Mouse (Mus musculus) heart, embryonic 14.5 days (tissue): ENCODE results near the gene Slc25a13. TPM values are rescaled to one million over a fixed set of nuclear protein-coding genes. Genes with fewer than 3 reads are reported as not detected.

ENCODE experiments used
- ATAC-seq: fragments of 200-750 bp; cut with Nextera tagmentation; 2 replicates; pipeline ENCODE4 v1.8.0; 2017; ENCODE audit warnings: low read depth, moderate TSS enrichment; ENCODE audit not compliant: insufficient number of reproducible peaks, insufficient read depth, low FRiP score
- H3K27ac ChIP-seq, 2 experiments: fragments of 200-500 bp in 1 of 2; fragments of 300-500 bp in 1 of 2; sonication (generic) in 1 of 2; replicated peaks in 1 of 2; 2 replicates each; pipeline ENCODE4 v1.5.1; 2012 to 2014; ENCODE audit warnings: low read depth in 2 of 2, low read length in 2 of 2, control low read depth in 1 of 2, mild to moderate bottlenecking in 1 of 2, mixed read lengths in 1 of 2; ENCODE audit not compliant: control insufficient read depth in 1 of 2, insufficient read depth in 1 of 2
- H3K27me3 ChIP-seq: fragments of 300-500 bp; sonication (generic); 2 replicates; pipeline ENCODE4 v1.6.1; 2014; ENCODE audit warnings: mild to moderate bottlenecking, low read length, control low read depth; ENCODE audit not compliant: control insufficient read depth, insufficient read depth
- H3K36me3 ChIP-seq: fragments of 300-500 bp; sonication (generic); 2 replicates; pipeline ENCODE4 v1.6.1; 2014; ENCODE audit warnings: mild to moderate bottlenecking, control low read depth, low read length, mixed read lengths; ENCODE audit not compliant: control insufficient read depth, insufficient read depth
- H3K4me1 ChIP-seq, 2 experiments: fragments of 200-500 bp in 1 of 2; fragments of 300-500 bp in 1 of 2; sonication (generic) in 1 of 2; 2 replicates each; pipeline ENCODE4 v1.6.1; 2012 to 2014; ENCODE audit warnings: low read length in 2 of 2, control low read depth in 1 of 2, mixed read lengths in 1 of 2; ENCODE audit not compliant: control insufficient read depth in 2 of 2, insufficient read depth in 2 of 2
- H3K4me2 ChIP-seq: fragments of 300-500 bp; sonication (generic); 2 replicates; pipeline ENCODE4 v1.6.1; 2014; ENCODE audit warnings: mild to moderate bottlenecking, low read length
- H3K4me3 ChIP-seq, 2 experiments: fragments of 200-500 bp in 1 of 2; fragments of 300-500 bp in 1 of 2; sonication (generic) in 1 of 2; 2 replicates each; pipeline ENCODE4 v1.5.1; 2012 to 2014; ENCODE audit warnings: low read length in 2 of 2, mild to moderate bottlenecking in 2 of 2, control low read depth in 1 of 2, low read depth in 1 of 2, moderate library complexity in 1 of 2; ENCODE audit not compliant: control insufficient read depth in 1 of 2, insufficient read depth in 1 of 2
- H3K9ac ChIP-seq: fragments of 300-500 bp; sonication (generic); 2 replicates; pipeline ENCODE4 v1.6.1; 2014; ENCODE audit warnings: mild to moderate bottlenecking, low read length
- H3K9me3 ChIP-seq: fragments of 300-500 bp; sonication (generic); 2 replicates; pipeline ENCODE4 v1.6.1; 2016; ENCODE audit warnings: low read length, control low read depth; ENCODE audit not compliant: control insufficient read depth
- WGBS: fragments of 180-500 bp; shearing (Covaris S2); extraction: QIAGEN DNeasy Blood & Tissue Kit; methylation state at CpG from one replicate; pipeline ENCODE4 v1.1.7; 2014; 5-methylcytosine and 5-hydroxymethylcytosine counted together
- polyA plus RNA-seq: library from polyadenylated mRNA; unstranded; fragments of >200 nt; fragmentation: Nextera tagmentation; extraction: Ambion mirVana; gene quantifications from 2 replicates; pipeline ENCODE4 v1.2.1, GENCODE M21; 2014

The Slc25a13 gene
- polyA plus RNA-seq, 1 experiment from 2014 or later, result 56.4 TPM

GRCm38 (mm10) chr6:6236788-6237298 is 19.9 kb upstream of the Slc25a13 start:
- ATAC-seq, result no peak
- no peak overlapping the region for H3K9ac ChIP-seq
- H3K4me1 ChIP-seq, result no peaks in the 10 kb centered on the region
- H3K4me3 ChIP-seq, result no peak overlapping the region
- no peaks in the 10 kb centered on the region for H3K36me3 ChIP-seq
- no peak overlapping the region for H3K27ac ChIP-seq
- no peaks in the 10 kb centered on the region for H3K27me3 ChIP-seq
- H3K4me2 ChIP-seq, result no peak overlapping the region
- WGBS, result 82% methylated on average over 2 of the region's 2 CpGs
- no peaks in the 10 kb centered on the region for H3K9me3 ChIP-seq

- 89% methylated on average over 2 of the region's 2 CpGs for WGBS
- no peaks in the 10 kb centered on the region for H3K27me3 ChIP-seq
- no peak overlapping the region for H3K27ac ChIP-seq
- no peak overlapping the region for H3K4me3 ChIP-seq
- no peak for ATAC-seq
- no peaks in the 10 kb centered on the region for H3K9me3 ChIP-seq
- H3K4me1 ChIP-seq, result no peaks in the 10 kb centered on the region
- no peak overlapping the region for H3K9ac ChIP-seq
- no peak overlapping the region for H3K4me2 ChIP-seq
- no peaks in the 10 kb centered on the region for H3K36me3 ChIP-seq
These were observed 13.3 kb upstream of the Slc25a13 start for GRCm38 (mm10) chr6:6230262-6230661.

GRCm38 (mm10) chr6:6222721-6223120 is 5.7 kb upstream of the Slc25a13 start:
- no peak for ATAC-seq

GRCm38 (mm10) chr6:6220574-6220973 is 3.6 kb upstream of the Slc25a13 start:
- Histone ChIP-seq H3K4me2 (no peak overlapping the region), H3K4me1 (no peaks in the 10 kb centered on the region; a peak in 1 of 4 replicates), H3K27me3 (peaks cover 3% of the 10 kb centered on the region; the same call in 1 of the 2 replicates), H3K27ac (no peak overlapping the region), H3K9ac (no peak overlapping the region), H3K4me3 (no peak overlapping the region), H3K9me3 (no peaks in the 10 kb centered on the region), H3K36me3 (no peaks in the 10 kb centered on the region)
- ATAC-seq, result no peak
- WGBS, result 86% methylated on average over 3 of the region's 3 CpGs

More at GRCm38 (mm10) chr6:6222721-6223120, 5.7 kb upstream of the Slc25a13 start:
- Histone ChIP-seq H3K4me2 (no peak overlapping the region), H3K9me3 (no peaks in the 10 kb centered on the region), H3K27me3 (peaks cover 3% of the 10 kb centered on the region; the same call in 1 of the 2 replicates), H3K9ac (no peak overlapping the region), H3K4me3 (no peak overlapping the region), H3K4me1 (no peaks in the 10 kb centered on the region), H3K27ac (no peak overlapping the region), H3K36me3 (no peaks in the 10 kb centered on the region)
- WGBS, result 79% methylated on average over 7 of the region's 7 CpGs

GRCm38 (mm10) chr6:6219661-6220370 is 2.8 kb upstream of the Slc25a13 start:
- H3K9me3 ChIP-seq, result no peaks in the 10 kb centered on the region
- H3K36me3 ChIP-seq, result no peaks in the 10 kb centered on the region
- H3K27ac ChIP-seq, result no peak overlapping the region
- H3K9ac ChIP-seq, result no peak overlapping the region
- no peaks in the 10 kb centered on the region; a peak in 1 of 4 replicates for H3K4me1 ChIP-seq
- WGBS, result 73% methylated on average over 12 of the region's 12 CpGs
- no peak overlapping the region for H3K4me3 ChIP-seq
- no peak overlapping the region for H3K4me2 ChIP-seq
- peaks cover 3% of the 10 kb centered on the region; the same call in 1 of the 2 replicates for H3K27me3 ChIP-seq
- no peak for ATAC-seq

- peaks cover 6 to 14% of the 10 kb centered on the region in 2 experiments for H3K4me1 ChIP-seq
- H3K9me3 ChIP-seq, result no peaks in the 10 kb centered on the region
- ATAC-seq, result no peak
- H3K9ac ChIP-seq, result peak overlapping the region; percentile 82
- H3K27ac ChIP-seq, result peak overlapping the region in 1 of 2 experiments; percentile 82; a peak in 1 of 4 replicates
- H3K27me3 ChIP-seq, result peaks cover 3% of the 10 kb centered on the region; the same call in 1 of the 2 replicates
- 9% methylated on average over 5 of the region's 5 CpGs for WGBS
- no peaks in the 10 kb centered on the region for H3K36me3 ChIP-seq
- H3K4me2 ChIP-seq, result peak overlapping the region; percentile 85
- peak overlapping the region; percentile 66 to 79 for H3K4me3 ChIP-seq
These were observed 283 bp upstream of the Slc25a13 start for GRCm38 (mm10) chr6:6217286-6217625.

- 29% methylated on average over 5 of the region's 5 CpGs for WGBS
- Histone ChIP-seq H3K27me3 (no peaks in the 10 kb centered on the region; the same call in 1 of the 2 replicates), H3K4me3 (peak overlapping the region; percentile 66 to 79), H3K9me3 (no peaks in the 10 kb centered on the region), H3K36me3 (no peaks in the 10 kb centered on the region), H3K4me2 (peak overlapping the region; percentile 85), H3K9ac (peak overlapping the region; percentile 82), H3K27ac (peak overlapping the region in 1 of 2 experiments; percentile 82; a peak in 2 of 4 replicates), H3K4me1 (peaks cover 12 to 23% of the 10 kb centered on the region in 2 experiments)
- ATAC-seq, result no peak
These were observed 860 bp downstream of the Slc25a13 start for GRCm38 (mm10) chr6:6216120-6216506.
